Mouse (Mus musculus) ES-Bruce4 (cell line): ENCODE measurements around the gene Tstd1. TPM values are rescaled to one million over a fixed set of nuclear protein-coding genes. Genes with fewer than 3 reads are reported as not detected.

Experiments
- H3K27ac ChIP-seq: 2 replicates; pipeline ENCODE4 v1.5.1; 2012; ENCODE audit warnings: low read length, inconsistent platforms; ENCODE audit not compliant: insufficient read depth
- H3K27me3 ChIP-seq: 2 replicates; pipeline ENCODE4 v1.6.1; 2012; ENCODE audit warnings: mild to moderate bottlenecking, low read length, inconsistent platforms; ENCODE audit not compliant: control insufficient read depth, poor library complexity, insufficient read depth, severe bottlenecking
- H3K36me3 ChIP-seq: 2 replicates; pipeline ENCODE4 v1.6.1; 2012; ENCODE audit warnings: inconsistent platforms, mild to moderate bottlenecking, low read length, moderate library complexity; ENCODE audit not compliant: control insufficient read depth, poor library complexity, insufficient read depth, severe bottlenecking
- H3K4me1 ChIP-seq: one replicate; pipeline ENCODE4 v1.8.1; 2011; ENCODE audit warnings: low read length; ENCODE audit not compliant: control insufficient read depth, insufficient read depth
- H3K4me3 ChIP-seq: 2 replicates; pipeline ENCODE4 v1.5.1; 2011; ENCODE audit warnings: low read depth, mild to moderate bottlenecking, low read length
- H3K9ac ChIP-seq: 2 replicates; pipeline ENCODE4 v1.6.1; 2012; ENCODE audit warnings: low read depth, mild to moderate bottlenecking, inconsistent platforms; ENCODE audit not compliant: poor library complexity, severe bottlenecking
- H3K9me3 ChIP-seq: replicated peaks from 2 replicates; pipeline ENCODE4 v1.6.1; 2012; ENCODE audit warnings: mild to moderate bottlenecking, low read length, inconsistent platforms; ENCODE audit not compliant: control insufficient read depth, poor library complexity, insufficient read depth, severe bottlenecking
- CTCF ChIP-seq: IDR thresholded peaks from one replicate; pipeline ENCODE4 v1.8.1; 2011; ENCODE audit warnings: low read depth, low read length
- EP300 ChIP-seq: IDR thresholded peaks from 2 replicates; pipeline ENCODE4 v1.6.1; 2011; ENCODE audit warnings: low read depth, low read length; ENCODE audit not compliant: insufficient read depth
- POLR2A ChIP-seq: IDR thresholded peaks from one replicate; pipeline ENCODE4 v1.8.1; 2011; ENCODE audit warnings: low read length; ENCODE audit not compliant: insufficient read depth
- polyA plus RNA-seq: library from polyadenylated mRNA; stranded (reverse); fragments of >200 nt; gene quantifications from 2 replicates; pipeline ENCODE4 v1.2.4, GENCODE M21; 2011; ENCODE audit warnings: low read depth; ENCODE audit not compliant: missing spikeins, insufficient read depth, insufficient read length

Gene Tstd1
- polyA plus RNA-seq, 1 experiment = 9.9 TPM

DNA sequence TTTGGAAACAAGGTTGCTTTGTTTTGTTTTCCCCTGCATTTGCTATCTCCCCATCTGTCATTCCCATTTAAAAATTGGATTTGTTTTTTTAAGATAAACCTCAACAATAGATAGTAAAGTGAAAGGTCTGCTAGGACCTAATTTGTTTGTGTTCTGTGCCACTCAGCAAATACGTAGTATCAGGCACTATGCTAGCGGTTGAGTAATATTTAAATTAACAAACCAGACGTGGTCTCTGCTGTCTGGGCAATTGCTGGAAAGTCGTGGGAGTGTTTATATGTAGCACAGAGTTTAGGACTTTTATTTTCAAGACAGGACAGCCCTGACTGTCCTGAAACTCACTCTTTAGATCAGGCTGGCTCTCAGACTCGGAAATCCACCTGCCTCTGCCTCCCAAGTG is 33.9 kb downstream of the Tstd1 start:
- Histone ChIP-seq H3K4me1 (peaks cover 4% of the 10 kb centered on the region), H3K9me3 (no peaks in the 10 kb centered on the region), H3K27ac (no peak overlapping the region)

DNA sequence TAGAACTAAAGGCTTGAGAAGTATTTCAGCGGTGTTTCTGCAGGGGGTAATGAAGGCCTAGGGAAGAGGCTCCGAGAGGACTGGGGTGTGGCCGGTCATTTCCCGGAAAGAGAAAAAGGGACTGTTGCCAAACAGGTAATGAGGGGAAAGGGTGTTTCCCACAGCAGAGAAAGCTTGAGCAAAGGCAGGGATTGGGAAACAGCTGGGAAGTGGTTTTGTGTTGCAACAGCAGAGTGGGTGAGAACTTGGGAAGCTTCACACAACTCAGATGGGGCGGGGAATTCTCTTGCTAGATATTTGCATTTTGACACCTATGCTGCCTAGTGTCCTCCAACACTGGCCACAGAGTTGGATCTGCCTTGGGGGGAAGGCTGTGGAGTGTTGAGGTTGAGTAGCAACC is 34.3 kb downstream of the Tstd1 start:
- no peak overlapping the region for H3K9ac ChIP-seq
- no peaks in the 10 kb centered on the region for H3K36me3 ChIP-seq
- H3K4me3 ChIP-seq = no peak overlapping the region
- TF ChIP-seq CTCF = no peak
- no peak for TF ChIP-seq EP300
- TF ChIP-seq POLR2A = no peak
- H3K9me3 ChIP-seq = no peaks in the 10 kb centered on the region
- no peak overlapping the region for H3K27ac ChIP-seq
- no peaks in the 10 kb centered on the region for H3K27me3 ChIP-seq
- H3K4me1 ChIP-seq = peaks cover 4% of the 10 kb centered on the region

More for the DNA sequence above, 33.9 kb downstream of the Tstd1 start:
- TF ChIP-seq POLR2A = no peak
- H3K4me3 ChIP-seq = no peak overlapping the region
- H3K36me3 ChIP-seq = no peaks in the 10 kb centered on the region
- H3K9ac ChIP-seq = no peak overlapping the region
- H3K27me3 ChIP-seq = no peaks in the 10 kb centered on the region

DNA sequence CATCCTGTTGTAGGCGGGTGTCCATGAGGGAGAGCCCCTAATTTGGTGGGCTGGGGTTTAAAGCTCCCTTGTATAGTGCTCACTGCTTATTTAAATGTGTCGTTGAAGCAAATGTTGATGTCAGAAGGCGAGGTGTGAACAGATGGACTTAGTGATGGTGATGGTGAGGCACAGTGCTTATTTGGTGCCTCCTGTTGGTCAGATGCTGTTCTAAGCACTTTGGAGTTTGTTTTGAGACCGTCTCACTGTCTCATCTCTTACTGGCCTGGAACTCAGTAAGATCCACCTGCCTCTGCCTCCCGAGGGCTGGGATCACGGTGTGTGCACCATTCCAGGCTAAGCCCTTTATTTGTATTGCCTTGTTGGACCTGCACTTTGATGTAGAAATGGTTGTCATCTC is 36.3 kb downstream of the Tstd1 start:
- Histone ChIP-seq H3K27ac (no peak overlapping the region), H3K9ac (no peak overlapping the region), H3K9me3 (no peaks in the 10 kb centered on the region), H3K4me3 (no peak overlapping the region), H3K36me3 (no peaks in the 10 kb centered on the region), H3K4me1 (peaks cover 4% of the 10 kb centered on the region), H3K27me3 (no peaks in the 10 kb centered on the region)
- TF ChIP-seq POLR2A (no peak), CTCF (no peak), EP300 (no peak)

DNA sequence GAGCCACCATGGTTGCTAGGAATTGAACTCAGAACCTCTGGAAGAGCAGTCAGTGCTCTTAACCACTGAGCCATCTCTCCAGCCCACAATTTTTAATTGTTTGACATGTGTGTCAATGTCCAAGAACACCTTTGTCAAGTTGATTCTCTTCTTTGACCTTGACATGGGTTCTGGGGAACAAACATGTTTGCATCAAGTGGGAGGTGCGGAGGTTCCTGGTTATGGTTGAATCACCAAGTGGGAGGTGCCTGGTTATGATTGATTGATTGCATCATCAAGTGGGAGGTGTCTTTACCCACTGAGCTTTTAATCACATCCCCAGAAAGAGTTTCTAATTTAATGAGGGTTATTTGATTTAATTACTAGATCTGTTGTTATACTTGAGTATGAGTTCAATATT is 38.9 kb downstream of the Tstd1 start:
- no peak for TF ChIP-seq EP300
- no peak for TF ChIP-seq CTCF
- TF ChIP-seq POLR2A = no peak
- H3K36me3 ChIP-seq = peaks cover 14% of the 10 kb centered on the region
- H3K9me3 ChIP-seq = no peaks in the 10 kb centered on the region; the same call in none of the 2 replicates
- H3K27ac ChIP-seq = no peak overlapping the region
- H3K4me1 ChIP-seq = peaks cover 6% of the 10 kb centered on the region
- H3K9ac ChIP-seq = no peak overlapping the region
- no peak overlapping the region for H3K4me3 ChIP-seq
- no peaks in the 10 kb centered on the region for H3K27me3 ChIP-seq

DNA sequence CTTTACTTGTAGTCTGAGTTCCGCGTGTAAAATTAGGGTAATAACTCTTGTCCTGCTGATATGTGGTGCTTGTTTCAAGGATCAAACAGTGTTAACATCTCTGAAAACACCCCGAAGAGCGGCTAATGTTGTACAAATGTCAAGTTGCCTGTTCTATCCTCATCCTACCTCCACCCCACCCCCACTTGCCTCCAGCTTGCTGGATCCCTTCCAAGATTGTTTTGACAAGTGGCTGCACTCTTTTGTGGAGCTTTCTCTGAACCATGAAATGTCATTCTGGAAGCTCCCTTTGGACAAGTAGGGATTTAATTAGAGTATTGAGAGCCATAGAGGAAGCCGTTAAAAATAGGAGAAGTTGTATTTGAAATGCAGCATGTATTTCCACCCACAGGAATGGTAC is 41.1 kb downstream of the Tstd1 start:
- TF ChIP-seq POLR2A (no peak), EP300 (no peak), CTCF (no peak)
- no peak overlapping the region for H3K27ac ChIP-seq

DNA sequence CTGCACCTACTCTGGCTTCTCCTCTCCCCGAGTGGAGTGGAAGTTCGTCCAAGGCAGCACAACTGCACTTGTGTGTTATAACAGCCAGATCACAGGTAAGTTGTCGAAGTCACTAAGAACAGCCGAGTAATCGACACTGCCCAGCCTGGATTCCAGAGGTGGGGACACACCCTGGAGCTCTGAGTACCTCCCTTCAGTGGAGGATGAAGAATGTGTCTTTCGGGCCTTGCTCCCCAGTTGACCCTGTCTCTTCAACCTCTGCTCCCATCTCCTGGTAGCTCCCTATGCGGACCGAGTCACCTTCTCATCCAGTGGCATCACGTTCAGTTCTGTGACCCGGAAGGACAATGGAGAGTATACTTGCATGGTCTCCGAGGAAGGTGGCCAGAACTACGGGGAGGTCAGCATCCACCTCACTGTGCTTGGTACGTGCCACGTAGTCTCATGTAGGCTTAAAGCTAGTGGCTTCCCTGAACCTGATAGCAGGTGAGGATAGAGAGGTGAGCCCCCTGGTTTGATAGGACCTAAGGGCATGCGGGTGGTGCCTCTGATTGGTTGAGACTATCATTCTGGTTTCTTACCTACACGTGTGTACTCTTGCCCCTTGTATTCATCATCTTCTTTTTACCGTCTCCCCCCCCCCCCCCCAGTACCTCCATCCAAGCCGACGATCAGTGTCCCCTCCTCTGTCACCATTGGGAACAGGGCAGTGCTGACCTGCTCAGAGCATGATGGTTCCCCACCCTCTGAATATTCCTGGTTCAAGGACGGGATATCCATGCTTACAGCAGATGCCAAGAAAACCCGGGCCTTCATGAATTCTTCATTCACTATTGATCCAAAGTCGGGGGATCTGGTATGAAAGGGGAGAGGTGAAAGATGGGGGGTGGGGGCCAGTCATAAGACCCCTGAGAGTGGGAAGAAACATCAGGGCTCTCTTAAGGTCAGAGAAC is 42.2 kb downstream of the Tstd1 start:
- H3K36me3 ChIP-seq = peaks cover 29% of the 10 kb centered on the region
- H3K9me3 ChIP-seq = no peaks in the 10 kb centered on the region; the same call in none of the 2 replicates
- no peak overlapping the region for H3K4me3 ChIP-seq
- H3K27ac ChIP-seq = no peak overlapping the region
- peaks cover 2% of the 10 kb centered on the region for H3K4me1 ChIP-seq
- no peaks in the 10 kb centered on the region for H3K27me3 ChIP-seq
- no peak overlapping the region for H3K9ac ChIP-seq
- no peak for TF ChIP-seq CTCF
- no peak for TF ChIP-seq POLR2A
- no peak for TF ChIP-seq EP300

More for the DNA sequence above, 41.1 kb downstream of the Tstd1 start:
- Histone ChIP-seq H3K4me3 (no peak overlapping the region), H3K9me3 (no peaks in the 10 kb centered on the region; the same call in none of the 2 replicates), H3K27me3 (no peaks in the 10 kb centered on the region), H3K36me3 (peaks cover 29% of the 10 kb centered on the region), H3K4me1 (peaks cover 2% of the 10 kb centered on the region), H3K9ac (no peak overlapping the region)
